Mouse (Mus musculus): ENCODE measurements at regions not wholly inside any gene's neighbourhood (a gene's known extent, or its start where the extent isn't known, plus 50 kb on each side); places are given as distances from the start of the nearest gene placed in this dataset.
A peak's percentile ranks its signal among the peaks of the same experiment; 100 is the strongest.

- DNase-seq, result no peak
Measured at GRCm38 (mm10) chr10:17653785-17654184, 69.2 kb upstream of the Cited2 start.

DNA sequence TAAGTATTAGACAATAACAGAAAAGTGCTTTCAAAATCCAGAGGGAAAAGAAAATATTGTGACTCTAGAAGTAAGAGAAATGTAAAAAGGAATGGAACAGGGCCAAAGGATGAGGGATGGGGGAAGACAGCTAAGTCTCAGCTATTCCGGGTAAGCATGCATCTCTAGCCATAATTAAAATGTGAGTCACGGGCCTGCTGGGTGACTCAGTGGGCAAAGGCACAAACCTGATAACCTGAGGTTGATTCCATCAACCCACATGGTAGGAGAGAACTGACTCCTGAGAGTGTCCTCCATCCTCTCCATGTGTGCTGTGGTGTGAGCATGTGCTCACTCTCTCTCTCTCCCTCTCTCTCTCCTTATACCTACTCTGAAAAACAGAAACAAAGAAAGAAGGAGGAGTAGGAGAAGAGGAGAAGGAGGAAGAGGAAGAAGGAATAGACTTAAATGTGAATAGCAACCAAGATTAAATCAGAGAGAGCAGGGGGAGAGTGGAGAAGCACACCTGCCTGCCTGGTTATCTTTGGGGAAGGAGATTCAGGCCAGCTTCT lies 68.6 kb upstream of the Cited2 start:
- DNase-seq, result peak; percentile 15 to 25

DNA sequence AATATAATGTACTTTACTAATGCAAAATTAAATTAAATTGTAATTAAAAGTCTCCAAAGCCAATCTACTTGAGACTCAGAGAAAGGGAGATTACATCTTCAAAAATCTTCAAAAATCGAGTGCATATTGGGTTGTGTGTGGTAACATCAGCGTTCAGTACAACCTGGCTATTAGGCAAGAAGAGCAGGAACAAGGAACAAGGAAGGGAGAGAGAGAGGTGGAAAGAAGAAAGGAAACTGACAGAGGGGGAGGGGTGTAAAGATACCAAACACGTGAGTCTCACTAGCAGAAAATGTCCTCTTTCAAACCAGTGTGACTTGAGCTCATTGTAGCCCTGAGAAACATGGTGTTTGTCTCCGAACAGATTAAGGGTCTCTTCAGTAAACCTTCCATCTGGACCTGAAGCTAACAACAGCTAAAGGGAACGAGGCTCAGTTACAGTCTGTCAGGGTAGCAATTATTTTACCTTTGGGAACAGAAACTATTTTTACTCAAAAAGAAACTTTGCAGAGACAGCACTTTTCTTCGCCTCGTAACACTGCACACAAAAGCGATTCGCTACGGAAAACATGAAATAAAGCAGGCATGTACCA lies 67.5 kb upstream of the Cited2 start:
- DNase-seq, result no peak

- no peak for DNase-seq
Measured at GRCm38 (mm10) chr10:17656305-17656704, 66.7 kb upstream of the Cited2 start.

DNA sequence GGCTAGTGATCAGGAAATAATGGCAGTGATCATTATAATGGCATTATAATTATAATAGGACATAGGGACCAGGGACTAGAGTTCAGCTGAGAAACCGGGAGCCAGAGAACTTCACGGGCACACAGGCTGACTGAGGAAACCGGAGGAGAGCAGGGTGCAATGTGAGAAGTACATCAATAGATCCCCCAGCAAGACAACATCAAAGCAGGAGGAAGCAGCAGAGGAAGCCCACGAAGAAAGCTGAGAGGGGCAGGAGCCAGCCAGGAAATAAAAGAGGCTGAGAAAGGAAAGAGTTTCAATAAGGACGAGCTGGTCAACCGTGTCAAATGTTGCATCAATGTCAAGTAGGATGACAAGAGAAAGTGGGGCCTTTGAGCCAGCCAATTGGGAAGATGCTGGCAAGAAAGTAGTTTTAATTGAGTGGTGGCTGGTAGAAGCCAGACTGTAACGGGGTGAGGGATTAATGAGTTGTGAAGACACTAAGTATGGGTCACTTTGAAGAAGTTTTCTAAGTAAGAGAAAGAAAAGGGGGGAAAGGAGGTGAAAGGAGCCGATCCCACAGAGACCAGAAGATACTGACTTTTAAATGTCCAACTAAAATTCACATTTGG lies 66.0 kb upstream of the Cited2 start:
- no peak for DNase-seq

DNA sequence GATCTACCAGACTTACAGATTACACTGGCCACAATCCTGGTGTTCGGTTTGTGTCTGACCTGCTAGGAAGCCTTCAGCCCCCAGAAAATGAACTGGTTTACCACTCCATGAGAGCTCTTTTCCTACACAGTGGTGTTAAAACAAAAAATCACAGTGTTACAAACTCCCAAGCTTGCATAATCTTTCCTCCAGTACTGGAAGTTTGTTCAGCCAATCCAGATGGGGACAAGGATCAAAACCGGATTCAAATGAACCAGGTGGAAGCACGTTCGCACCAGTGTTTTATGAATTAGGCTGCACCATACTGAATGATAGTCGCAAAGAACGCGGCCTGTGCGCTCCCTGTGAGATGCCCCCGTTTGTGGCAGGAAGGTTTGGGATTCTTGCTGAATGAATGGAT lies 63.4 kb upstream of the Cited2 start:
- no peak for DNase-seq

DNA sequence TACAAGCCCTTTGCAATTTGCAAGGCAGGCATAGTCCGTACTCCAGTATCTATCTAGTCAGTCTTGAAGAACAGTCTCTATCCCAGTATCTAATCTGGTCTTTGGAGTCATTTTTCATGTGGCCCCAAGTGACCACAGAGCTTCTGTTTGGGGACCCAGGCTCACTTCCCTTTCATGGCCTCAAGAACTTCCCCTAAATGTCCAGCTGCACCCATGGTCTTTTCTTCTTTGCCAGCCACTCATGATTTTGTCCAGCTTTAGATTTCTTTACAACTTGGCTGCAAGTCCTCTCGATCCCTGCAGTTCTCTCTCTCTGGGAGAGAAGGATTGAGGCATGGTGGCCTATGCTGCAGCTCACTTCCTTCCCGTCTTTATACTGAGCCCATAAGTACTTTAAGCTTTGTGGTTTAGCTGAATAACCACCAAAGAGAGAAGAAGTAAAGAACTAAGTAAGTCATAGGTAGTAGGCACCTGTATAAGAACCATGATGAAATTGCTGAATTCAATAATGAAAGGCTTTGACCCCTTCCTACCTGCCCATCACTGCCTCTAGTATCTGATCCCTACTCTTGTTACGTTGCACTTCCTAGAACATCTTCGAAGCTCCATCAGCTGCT lies 62.1 kb upstream of the Cited2 start:
- DNase-seq, result no peak

DNA sequence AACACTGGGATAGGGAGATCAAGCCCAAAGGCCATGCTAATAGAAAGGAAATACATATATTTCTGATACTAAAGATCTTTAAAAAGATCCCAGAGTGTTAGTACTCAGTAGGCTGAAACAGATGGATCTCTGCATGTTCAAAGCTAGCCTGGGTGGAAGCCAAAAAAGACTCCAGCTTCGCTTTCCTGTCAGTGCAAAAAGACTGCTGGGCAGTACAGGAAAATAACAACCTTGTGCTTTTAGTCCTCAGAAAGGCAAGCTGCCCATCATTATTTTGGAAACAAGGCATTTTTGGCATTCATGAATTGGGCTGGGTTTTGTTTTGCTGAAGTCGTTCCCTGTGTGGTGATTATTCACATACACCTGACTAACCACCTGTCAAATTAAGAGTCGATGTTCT lies 56.9 kb upstream of the Cited2 start:
- no peak for DNase-seq

DNA sequence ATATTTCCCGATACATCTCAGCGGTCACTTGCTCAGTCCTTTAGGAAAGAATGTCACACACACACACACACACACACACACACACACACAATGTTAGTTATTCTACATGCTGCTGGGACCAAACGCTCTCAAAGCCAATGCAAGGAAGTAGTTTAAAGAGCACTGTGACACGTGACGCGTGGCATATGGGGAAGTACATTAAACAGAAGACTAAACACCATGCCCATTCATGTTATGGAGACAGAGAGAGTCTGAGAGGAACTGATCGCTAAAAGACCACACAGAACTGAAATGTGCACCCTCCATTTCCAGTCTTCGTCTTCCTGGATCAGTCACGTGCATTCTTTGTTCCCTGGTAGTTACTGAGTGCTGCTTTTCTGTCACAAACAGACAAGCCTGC lies 53.6 kb upstream of the Cited2 start:
- DNase-seq, result no peak

All from adrenal gland, postnatal 36 days (tissue).